Mouse (Mus musculus): ENCODE data around the gene Tnxb. TPM values are rescaled to one million over a fixed set of nuclear protein-coding genes. Genes with fewer than 3 reads are reported as not detected.

Gene Tnxb
- 56.6 TPM in 2 replicates for polyA plus RNA-seq (2012; rRNA removed)

GRCm38 (mm10) chr17:34670235-34670634, at the start of gene Tnxb:
Gene Tnxb, plus strand, starts transcription at chr17:34670535.

GRCm38 (mm10) chr17:34627943-34628643, 42.2 kb upstream of the Tnxb start, which contains the start of gene Ppt2:
Gene Ppt2, minus strand, starts transcription at chr17:34628510.

GRCm38 (mm10) chr17:34629221-34629751, 41.0 kb upstream of the Tnxb start, which contains the start of gene Prrt1:
Gene Prrt1, plus strand, starts transcription at chr17:34629533.

GRCm38 (mm10) chr17:34644608-34645007, 25.7 kb upstream of the Tnxb start, which contains the start of gene Fkbpl:
Gene Fkbpl, plus strand, starts transcription at chr17:34644764.

GRCm38 (mm10) chr17:34646906-34647787, 23.2 kb upstream of the Tnxb start, which contains the start of gene Atf6b:
Gene Atf6b, plus strand, starts transcription at chr17:34647146.

GRCm38 (mm10) chr17:34743719-34744118, 73.4 kb downstream of the Tnxb start, which contains the start of gene C4b:
Gene C4b, minus strand, starts transcription at chr17:34743882.

Other genes starting within 250 kb of the Tnxb start
- gene Btnl4, start 193.2 kb upstream of the Tnxb start, polyA plus RNA-seq (2012; rRNA removed): 30.1 and 33.4 TPM in 2 replicates
- 19.2 and 24.2 TPM in 2 replicates for gene Btnl6, start 153.2 kb upstream of the Tnxb start, polyA plus RNA-seq (2012; rRNA removed)
- 21.6 and 28.1 TPM in 2 replicates for gene Notch4, start 106.3 kb upstream of the Tnxb start, polyA plus RNA-seq (2012; rRNA removed)
- gene Gpsm3, start 80.7 kb upstream of the Tnxb start, polyA plus RNA-seq (2012; rRNA removed): 7.0 and 8.0 TPM in 2 replicates
- gene Pbx2, start 79.3 kb upstream of the Tnxb start, polyA plus RNA-seq (2012; rRNA removed): 61.4 and 62.5 TPM in 2 replicates
- 2.2 and 2.4 TPM in 2 replicates for gene Ager, start 72.7 kb upstream of the Tnxb start, polyA plus RNA-seq (2012; rRNA removed)
- 91.2 and 137 TPM in 2 replicates for gene Rnf5, start 66.8 kb upstream of the Tnxb start, polyA plus RNA-seq (2012; rRNA removed)
- 343 and 453 TPM in 2 replicates for gene Agpat1, start 66.3 kb upstream of the Tnxb start, polyA plus RNA-seq (2012; rRNA removed)
- gene Egfl8, start 54.6 kb upstream of the Tnxb start, polyA plus RNA-seq (2012; rRNA removed): 3.5 and 4.3 TPM in 2 replicates
- gene Ppt2, start 42.0 kb upstream of the Tnxb start, polyA plus RNA-seq (2012; rRNA removed): 44.8 and 48.2 TPM in 2 replicates
- 6.9 and 8.9 TPM in 2 replicates for gene Prrt1, start 41.0 kb upstream of the Tnxb start, polyA plus RNA-seq (2012; rRNA removed)
- gene Fkbpl, start 25.8 kb upstream of the Tnxb start, polyA plus RNA-seq (2012; rRNA removed): 4.6 and 5.3 TPM in 2 replicates
- gene Atf6b, start 23.4 kb upstream of the Tnxb start, polyA plus RNA-seq (2012; rRNA removed): 93.5 and 97.8 TPM in 2 replicates
- 24.3 and 25.4 TPM in 2 replicates for gene C4b, start 73.3 kb downstream of the Tnxb start, polyA plus RNA-seq (2012; rRNA removed)
- gene Cyp21a1, start 134.0 kb downstream of the Tnxb start, polyA plus RNA-seq (2012; rRNA removed): not detected in 2 replicates
- 50.0 and 62.6 TPM in 2 replicates for gene Stk19, start 166.4 kb downstream of the Tnxb start, polyA plus RNA-seq (2012; rRNA removed)
- 65.2 and 67.7 TPM in 2 replicates for gene Dxo, start 166.5 kb downstream of the Tnxb start, polyA plus RNA-seq (2012; rRNA removed)
- gene Skiv2l, start 179.7 kb downstream of the Tnxb start, polyA plus RNA-seq (2012; rRNA removed): 94.8 and 130 TPM in 2 replicates
- 22.3 and 23.8 TPM in 2 replicates for gene Nelfe, start 179.9 kb downstream of the Tnxb start, polyA plus RNA-seq (2012; rRNA removed)
- 28.6 and 30.9 TPM in 2 replicates for gene Cfb, start 192.0 kb downstream of the Tnxb start, polyA plus RNA-seq (2012; rRNA removed)
- 7.3 and 7.9 TPM in 2 replicates for gene Zbtb12, start 208.9 kb downstream of the Tnxb start, polyA plus RNA-seq (2012; rRNA removed)
- not detected in 2 replicates for gene Gm20547, start 211.5 kb downstream of the Tnxb start, polyA plus RNA-seq (2012; rRNA removed)
- gene C2, start 227.7 kb downstream of the Tnxb start, polyA plus RNA-seq (2012; rRNA removed): 4.2 and 4.7 TPM in 2 replicates
- 317 and 331 TPM in 2 replicates for gene Ehmt2, start 227.9 kb downstream of the Tnxb start, polyA plus RNA-seq (2012; rRNA removed)
- gene Slc44a4, start 243.9 kb downstream of the Tnxb start, polyA plus RNA-seq (2012; rRNA removed): 338 and 452 TPM in 2 replicates

Measured in colon, adult 2 months (tissue).